Mouse (Mus musculus) neural tube, embryonic 11.5 days (tissue): ENCODE measurements around the gene Gm21028. TPM values are rescaled to one million over a fixed set of nuclear protein-coding genes. Genes with fewer than 3 reads are reported as not detected.
"Not testable (repeated sequence)": the region's sequence is repeated elsewhere in the genome, so short reads cannot be mapped to it uniquely, and the experiment has no call there.

Experiments
- ATAC-seq: fragments of 200-750 bp; cut with Nextera tagmentation; 2 replicates; pipeline ENCODE4 v1.8.0; 2017; ENCODE audit warnings: moderate number of reproducible peaks, mild to moderate bottlenecking, moderate TSS enrichment, moderate library complexity; ENCODE audit not compliant: insufficient read depth, low FRiP score, low TSS enrichment
- DNase-seq: peaks from one replicate; pipeline ENCODE4 v3.0.0-alpha.2; 2015; ENCODE audit warnings: low spot score
- H3K27ac ChIP-seq: fragments of 300-500 bp; sonication (generic); 2 replicates; pipeline ENCODE4 v1.5.1; 2014; ENCODE audit warnings: low read depth, mild to moderate bottlenecking, low read length
- H3K27me3 ChIP-seq: fragments of 300-500 bp; sonication (generic); 2 replicates; pipeline ENCODE4 v1.6.1; 2014; ENCODE audit warnings: mild to moderate bottlenecking, low read length, mixed read lengths; ENCODE audit not compliant: control insufficient read depth, insufficient read depth
- H3K36me3 ChIP-seq: fragments of 300-500 bp; sonication (generic); 2 replicates; pipeline ENCODE4 v1.6.1; 2014; ENCODE audit warnings: mild to moderate bottlenecking, low read length, moderate library complexity, mixed read lengths; ENCODE audit not compliant: control insufficient read depth, insufficient read depth
- H3K4me1 ChIP-seq: fragments of 300-500 bp; sonication (generic); 2 replicates; pipeline ENCODE4 v1.6.1; 2014; ENCODE audit warnings: low read length, mixed read lengths; ENCODE audit not compliant: control insufficient read depth, insufficient read depth
- H3K4me2 ChIP-seq: fragments of 300-500 bp; sonication (generic); 2 replicates; pipeline ENCODE4 v1.6.1; 2014; ENCODE audit warnings: low read depth, mild to moderate bottlenecking, moderate library complexity
- H3K4me3 ChIP-seq: fragments of 300-500 bp; sonication (generic); 2 replicates; pipeline ENCODE4 v1.5.1; 2014; ENCODE audit warnings: low read depth, low read length
- H3K9ac ChIP-seq: fragments of 300-500 bp; sonication (generic); 2 replicates; pipeline ENCODE4 v1.6.1; 2014; ENCODE audit warnings: mild to moderate bottlenecking, low read length
- H3K9me3 ChIP-seq: fragments of 300-500 bp; sonication (generic); 2 replicates; pipeline ENCODE4 v1.6.1; 2016; ENCODE audit warnings: low read length; ENCODE audit not compliant: control insufficient read depth
- WGBS: fragments of 180-500 bp; shearing (Covaris S2); extraction: QIAGEN DNeasy Blood & Tissue Kit; methylation state at CpG from one replicate; pipeline ENCODE4 v1.1.7; 2014; 5-methylcytosine and 5-hydroxymethylcytosine counted together
- microRNA-seq: library from miRNA; unstranded; fragments of <30 nt; microRNA quantifications from one replicate; pipeline ENCODE4, GENCODE M21; 2016
- polyA plus RNA-seq: library from polyadenylated mRNA; unstranded; fragments of >200 nt; fragmentation: Nextera tagmentation; extraction: Ambion mirVana; gene quantifications from 2 replicates; pipeline ENCODE4 v1.2.1, GENCODE M21; 2014

Gene Gm21028
- polyA plus RNA-seq = not detected in 2 replicates

GRCm38 (mm10) chr7:42578488-42578887 is at the start of gene Gm21028:
Gene Gm21028, minus strand, starts transcription at chr7:42578588.
- H3K4me3 ChIP-seq = no peak within 1 kb of the TSS
- ATAC-seq (no peak), DNase-seq (no peak)
- H3K27me3 ChIP-seq = no peaks in the 10 kb centered on the region
- no peak within 1 kb of the TSS for H3K4me2 ChIP-seq
- no peaks in the 10 kb centered on the region for H3K4me1 ChIP-seq
- no peaks in the 10 kb centered on the region for H3K36me3 ChIP-seq
- 90% methylated on average over 5 of the region's 5 CpGs for WGBS
- peaks cover 4% of the 10 kb centered on the region; the same call in 1 of the 2 replicates for H3K9me3 ChIP-seq
- H3K27ac ChIP-seq = no peak within 1 kb of the TSS
- no peak within 1 kb of the TSS for H3K9ac ChIP-seq

DNA sequence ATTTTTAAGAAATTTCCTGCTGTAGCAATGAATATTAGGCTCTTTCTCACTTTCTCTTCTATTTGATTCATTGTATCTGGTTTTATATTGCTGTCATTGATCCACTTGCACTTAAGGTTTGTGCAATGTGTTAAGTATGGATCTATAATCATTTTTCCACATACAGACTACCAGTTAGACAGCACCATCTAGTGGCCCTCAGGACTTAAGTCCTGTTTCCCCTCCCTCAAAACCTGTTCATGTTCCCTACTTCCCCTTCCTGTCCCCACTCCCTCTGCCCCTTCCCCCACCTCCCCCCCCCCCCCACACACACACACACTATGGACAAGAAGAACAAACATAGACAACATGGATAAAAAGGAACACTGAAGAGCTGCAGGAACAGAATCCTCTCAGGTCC is 17.3 kb upstream of the Gm21028 start:
- H3K9me3 ChIP-seq, H3K4me1 ChIP-seq, H3K4me3 ChIP-seq, H3K4me2 ChIP-seq, ATAC-seq, H3K36me3 ChIP-seq, H3K9ac ChIP-seq, H3K27ac ChIP-seq, H3K27me3 ChIP-seq, DNase-seq: not testable (repeated sequence)

GRCm38 (mm10) chr7:42592413-42592812 is 14.0 kb upstream of the Gm21028 start, which contains the start of gene Zfp977:
Gene Zfp977, minus strand, starts transcription at chr7:42592547.
- not testable (repeated sequence) for H3K9ac ChIP-seq, H3K9me3 ChIP-seq, H3K4me1 ChIP-seq, H3K27ac ChIP-seq, H3K4me2 ChIP-seq, ATAC-seq, DNase-seq, H3K4me3 ChIP-seq, H3K27me3 ChIP-seq, H3K36me3 ChIP-seq
- WGBS = 94% methylated on average over 11 of the region's 11 CpGs

DNA sequence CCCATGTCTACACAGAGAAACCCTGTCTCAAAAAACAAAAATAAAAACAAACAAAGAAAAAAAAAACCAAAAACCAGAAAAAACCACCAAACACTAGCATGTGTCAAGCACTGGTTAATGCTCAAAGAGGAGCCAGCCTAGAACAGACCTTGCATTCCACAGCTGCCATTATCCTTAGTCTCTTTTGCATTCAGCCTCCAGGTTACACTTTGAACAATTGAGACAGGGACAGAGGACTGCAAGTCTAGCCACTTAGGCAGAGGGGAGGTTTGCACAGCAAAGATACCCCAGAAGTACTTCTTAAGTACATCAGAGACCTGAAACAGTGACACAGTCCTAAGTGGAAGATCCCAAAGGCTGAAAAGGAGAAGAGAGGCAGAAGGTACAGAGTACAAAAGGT is 12.9 kb upstream of the Gm21028 start:
- not testable (repeated sequence) for H3K4me2 ChIP-seq, DNase-seq, H3K9me3 ChIP-seq, H3K27me3 ChIP-seq, H3K36me3 ChIP-seq, H3K9ac ChIP-seq, H3K27ac ChIP-seq, ATAC-seq, H3K4me3 ChIP-seq, H3K4me1 ChIP-seq

DNA sequence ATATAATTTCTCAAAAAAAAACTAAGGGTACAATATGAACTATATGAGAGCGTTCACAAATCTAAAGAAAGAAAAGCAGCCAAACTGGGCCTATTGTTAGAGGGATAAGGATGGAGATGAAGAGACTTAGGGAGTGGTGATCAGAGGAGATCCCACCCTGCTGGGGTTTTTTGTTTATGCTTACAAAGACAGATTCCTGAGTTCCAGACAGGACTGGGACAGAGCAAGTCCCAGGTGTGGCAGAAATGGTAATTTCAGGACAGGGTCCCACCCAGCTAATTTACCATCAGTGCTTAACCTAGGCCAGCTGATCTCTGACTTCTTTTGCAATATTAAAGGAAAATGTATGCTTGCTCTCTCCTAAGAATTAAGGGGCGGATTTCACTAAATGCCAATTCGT is 26.6 kb downstream of the Gm21028 start:
- 80% methylated on average over 3 of the region's 3 CpGs for WGBS
- Histone ChIP-seq H3K36me3 (no peaks in the 10 kb centered on the region), H3K4me1 (no peaks in the 10 kb centered on the region), H3K27me3 (no peaks in the 10 kb centered on the region), H3K27ac (no peak overlapping the region), H3K4me2 (no peak overlapping the region), H3K9ac (no peak overlapping the region), H3K9me3 (peaks cover 2% of the 10 kb centered on the region; the same call in 1 of the 2 replicates), H3K4me3 (no peak overlapping the region)
- ATAC-seq (no peak), DNase-seq (no peak)

Small RNAs within 50 kb of the gene (microRNA-seq; reads per million reads assigned to microRNA genes)
- gene Gm24938 = not detected

Other genes with a start within 250 kb of the Gm21028 start
- not detected in 2 replicates for gene 4933421I07Rik, start 130.5 kb downstream of the Gm21028 start, polyA plus RNA-seq
- gene Zfp141, start 72.8 kb downstream of the Gm21028 start, polyA plus RNA-seq = 12.4 and 13.2 TPM in 2 replicates
- gene Zfp977, start 14.0 kb upstream of the Gm21028 start, polyA plus RNA-seq = 1.5 and 2.4 TPM in 2 replicates
- 1.4 and 2.0 TPM in 2 replicates for gene Zfp976, start 64.0 kb upstream of the Gm21028 start, polyA plus RNA-seq
- gene Zfp975, start 114.2 kb upstream of the Gm21028 start, polyA plus RNA-seq = 9.9 and 10.2 TPM in 2 replicates
- gene Gm17067, start 148.4 kb upstream of the Gm21028 start, polyA plus RNA-seq = not detected in 2 replicates
- gene Vmn2r62, start 214.9 kb upstream of the Gm21028 start, polyA plus RNA-seq = not detected in 2 replicates